Mouse (Mus musculus): ENCODE data around the gene Nfatc2.

Nfatc2 gene

DNA sequence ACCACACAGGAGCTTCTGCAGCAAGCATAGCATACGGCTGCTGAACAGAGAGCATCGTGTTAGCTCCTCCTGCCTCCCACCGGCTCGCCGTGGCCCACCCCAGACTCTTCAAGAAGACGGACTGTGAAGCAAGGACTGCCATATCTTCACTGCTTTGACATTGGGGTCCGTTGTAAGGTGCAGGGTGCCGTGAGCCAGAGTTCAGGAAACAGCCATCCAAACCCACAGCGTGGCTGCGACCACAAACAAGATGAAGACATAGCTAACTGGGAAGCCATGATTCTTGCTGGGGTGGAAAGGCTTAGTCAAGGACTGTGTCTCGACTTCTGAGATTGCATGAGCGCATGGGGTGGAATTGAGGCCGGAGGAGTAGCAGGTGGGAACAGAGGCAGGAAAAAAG is 111.5 kb downstream of the Nfatc2 start:
- DNase-seq (ENCODE audit: low spot score in 2 of 2), result no peak

DNA sequence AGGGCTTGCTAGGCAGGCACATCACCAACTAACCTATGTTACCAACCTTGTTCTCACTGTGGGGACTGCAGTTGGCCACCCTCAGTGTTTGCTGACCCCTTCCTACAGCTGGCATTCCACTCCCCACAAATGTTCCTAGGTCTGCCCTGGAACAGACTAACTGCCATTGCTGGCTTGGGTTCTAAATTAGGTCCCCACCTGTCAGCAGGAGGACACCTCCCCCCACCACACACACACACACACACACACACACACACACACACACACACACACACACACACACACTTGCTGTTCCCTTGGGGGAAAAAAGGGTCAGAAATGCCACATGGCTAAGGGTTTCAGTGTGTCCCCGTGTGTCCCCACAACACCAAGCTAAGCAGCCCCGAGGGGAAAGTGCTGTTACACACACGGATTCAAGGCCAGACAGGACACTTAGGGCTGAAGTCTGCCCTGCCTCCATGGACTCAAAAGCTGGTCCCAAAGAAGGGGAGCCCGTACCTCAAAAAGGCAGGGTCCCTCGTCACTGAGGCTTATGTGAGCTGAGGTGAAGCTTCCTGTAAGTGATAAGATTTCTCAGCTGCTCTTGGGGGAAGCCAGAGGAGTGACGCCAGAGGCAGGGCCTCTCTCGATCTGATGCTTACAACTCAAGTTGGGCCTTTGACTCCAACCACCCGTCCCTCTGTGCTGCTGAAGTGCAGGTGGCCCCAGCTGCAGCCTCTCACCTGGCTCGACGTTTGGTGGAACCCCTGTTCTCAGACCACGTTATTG is 113.1 kb downstream of the Nfatc2 start:
- no peak for DNase-seq (ENCODE audit: low spot score in 2 of 2)

DNA sequence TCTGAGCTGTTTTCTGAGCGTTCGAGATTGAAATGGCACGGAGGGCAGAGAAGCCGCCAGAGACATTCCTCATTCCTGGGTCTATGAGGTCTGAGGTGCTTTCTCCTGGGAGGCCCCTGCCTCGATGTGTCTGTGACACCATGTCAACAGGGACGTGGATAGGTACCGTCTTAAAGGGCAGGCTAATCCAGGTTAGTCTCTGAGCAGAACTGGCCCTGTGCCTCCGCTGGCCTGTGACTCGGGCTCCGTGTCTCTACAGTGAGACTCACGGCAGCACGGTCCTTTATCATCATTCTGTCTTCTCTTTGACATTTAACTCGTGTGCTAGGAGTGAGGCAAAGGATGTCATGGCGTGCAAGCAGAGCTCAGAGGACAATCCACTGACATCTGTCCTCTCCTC is 120.3 kb downstream of the Nfatc2 start:
- no peak for DNase-seq (ENCODE audit: low spot score in 2 of 2)

GRCm38 (mm10) chr2:168480692-168481091 is 120.8 kb downstream of the Nfatc2 start:
- no peak for DNase-seq (ENCODE audit: low spot score in 2 of 2)

- peak; percentile 69 to 79 for DNase-seq (ENCODE audit: low spot score in 2 of 2)
Measured at GRCm38 (mm10) chr2:168479930-168480329, 121.5 kb downstream of the Nfatc2 start.

- DNase-seq (ENCODE audit: low spot score in 2 of 2), result no peak
Measured at GRCm38 (mm10) chr2:168478431-168478830, 123.0 kb downstream of the Nfatc2 start.

GRCm38 (mm10) chr2:168473496-168473895 is 128.0 kb downstream of the Nfatc2 start:
- no peak for DNase-seq (ENCODE audit: low spot score in 2 of 2)

DNA sequence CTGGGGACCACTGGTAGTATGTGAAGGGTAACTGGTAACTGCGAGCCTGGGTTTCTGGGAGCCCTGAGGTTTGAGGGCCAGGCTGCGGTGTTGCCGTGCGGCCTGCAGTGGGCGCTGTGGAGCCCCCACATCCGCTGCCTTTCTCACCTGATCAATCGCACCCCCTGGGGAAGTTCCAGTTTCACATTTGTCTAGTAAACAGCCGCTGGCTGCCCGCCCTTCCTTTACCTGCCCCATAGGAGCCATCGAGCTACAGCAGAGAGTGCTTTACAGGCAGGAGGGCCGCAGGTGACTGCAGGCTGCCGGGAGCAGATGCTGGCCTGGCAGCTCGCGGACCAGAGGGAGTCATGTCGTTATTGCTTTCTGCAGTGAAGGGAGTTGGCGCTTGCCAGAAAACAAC is 128.6 kb downstream of the Nfatc2 start:
- DNase-seq (ENCODE audit: low spot score in 2 of 2), result no peak

DNA sequence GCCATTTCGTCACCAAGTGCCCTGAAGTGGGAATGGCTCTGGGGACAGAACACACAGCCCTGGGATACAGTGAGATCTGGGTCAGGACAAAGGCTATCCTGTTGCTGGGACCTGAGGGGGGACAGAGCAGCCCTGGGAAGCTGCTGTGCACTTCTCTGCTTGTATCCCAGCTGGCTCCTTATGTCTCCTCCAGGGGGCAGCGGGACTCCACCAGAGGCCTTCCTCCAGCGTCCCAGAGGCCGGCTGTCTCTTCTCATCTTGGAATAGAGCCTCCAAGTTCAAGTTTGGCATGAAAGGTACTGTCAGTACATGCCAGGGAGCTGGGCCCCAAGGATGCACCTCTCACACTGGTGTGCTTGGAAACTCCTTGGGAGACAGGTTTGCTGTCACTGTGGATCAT is 132.4 kb downstream of the Nfatc2 start:
- peak; percentile 48 to 53 for DNase-seq (ENCODE audit: low spot score in 2 of 2)

GRCm38 (mm10) chr2:168467166-168467565 is 134.3 kb downstream of the Nfatc2 start:
- no peak for DNase-seq (ENCODE audit: low spot score in 2 of 2)

DNA sequence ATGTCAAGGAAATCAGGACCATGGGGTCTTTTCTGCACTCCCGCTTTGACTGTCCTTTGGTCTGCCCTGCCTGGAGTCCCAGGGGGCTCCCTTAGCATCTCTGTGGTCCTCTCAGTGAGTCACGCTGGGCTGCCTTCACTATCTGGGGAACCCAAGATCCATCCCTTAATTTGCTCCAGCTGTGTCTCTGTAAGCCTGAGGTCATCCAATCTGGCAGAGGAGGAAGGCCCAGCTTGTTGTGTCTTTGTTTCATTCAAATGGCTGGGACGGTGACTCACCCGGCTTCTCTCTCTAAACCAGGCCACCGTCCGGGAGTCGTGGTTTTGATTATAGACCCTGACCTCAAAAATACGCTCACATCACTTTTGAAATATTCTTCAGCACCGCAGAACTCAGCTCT is 135.4 kb downstream of the Nfatc2 start:
- DNase-seq (ENCODE audit: low spot score in 2 of 2), result no peak

GRCm38 (mm10) chr2:168465646-168466045 is 135.8 kb downstream of the Nfatc2 start:
- DNase-seq (ENCODE audit: low spot score in 2 of 2), result no peak

- DNase-seq (ENCODE audit: low spot score in 2 of 2), result no peak
Measured at GRCm38 (mm10) chr2:168461865-168462264, 139.6 kb downstream of the Nfatc2 start.

GRCm38 (mm10) chr2:168459627-168460026 is 141.8 kb downstream of the Nfatc2 start:
- no peak for DNase-seq (ENCODE audit: low spot score in 2 of 2)

DNA sequence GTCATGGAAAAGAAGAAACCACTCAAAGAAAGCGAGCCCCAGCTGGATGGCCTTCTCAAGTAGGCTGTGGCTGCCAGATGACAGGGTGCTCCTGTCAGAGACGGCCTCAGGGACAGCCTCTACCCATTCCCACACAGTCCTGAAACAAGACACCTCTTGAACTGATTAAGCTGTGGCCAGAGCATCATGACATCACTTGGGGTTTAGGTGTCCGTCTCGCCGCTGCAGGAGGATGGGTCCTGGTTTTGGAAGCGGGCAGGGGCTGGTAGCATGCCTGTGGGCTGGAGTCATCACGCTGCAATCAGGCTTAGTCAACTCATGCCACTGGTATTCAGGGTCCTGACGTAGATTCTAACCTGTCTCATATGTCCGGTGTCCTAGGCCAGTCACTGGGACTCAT is 142.9 kb downstream of the Nfatc2 start:
- no peak for DNase-seq (ENCODE audit: low spot score in 2 of 2)

DNA sequence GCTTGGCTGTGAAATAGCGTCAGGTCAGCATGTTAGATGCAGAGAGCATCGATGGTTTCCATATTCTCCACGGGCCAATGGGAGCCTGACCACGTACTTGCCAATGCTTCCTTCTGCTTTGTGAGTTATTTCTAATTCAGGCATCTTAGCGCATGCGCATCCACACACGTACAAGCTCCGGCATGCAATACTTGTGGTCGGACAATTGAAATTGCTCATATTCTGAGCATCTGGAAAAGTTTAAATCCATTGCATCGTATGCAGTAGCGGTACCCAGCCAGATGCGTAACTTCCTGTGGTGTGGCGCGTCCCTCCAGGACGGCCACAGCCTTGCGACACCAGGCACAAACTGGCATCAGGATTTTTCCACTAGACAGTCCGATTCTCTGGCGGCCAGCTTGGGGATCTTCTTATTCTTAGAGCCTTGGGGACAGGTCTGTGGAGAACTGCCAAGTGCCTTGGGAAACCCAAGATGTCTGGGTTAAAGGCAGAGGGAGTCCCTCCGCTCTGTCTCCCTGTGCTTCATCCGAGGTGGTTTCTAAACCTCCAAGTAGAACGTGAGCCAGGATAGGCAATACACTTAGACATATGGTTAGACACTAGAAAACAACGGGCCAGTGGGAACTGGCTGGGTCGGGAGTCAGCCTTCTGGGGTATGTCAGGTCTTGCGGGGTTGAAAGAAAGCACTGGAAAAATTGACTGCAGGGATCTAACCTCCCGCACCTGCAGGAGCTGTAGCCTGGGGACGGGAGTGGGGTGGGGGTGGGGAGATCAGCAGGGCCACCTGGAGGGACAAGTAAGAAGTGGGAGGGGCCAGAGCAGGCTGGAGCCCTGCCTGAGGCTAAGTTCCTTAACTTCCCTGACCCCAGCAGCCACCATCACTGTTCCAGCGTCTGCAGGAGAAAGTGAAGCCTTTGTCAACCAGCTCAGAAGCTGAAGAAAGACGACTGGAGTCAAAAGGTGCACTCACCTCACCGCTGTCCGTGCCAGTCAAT is 149.4 kb downstream of the Nfatc2 start:
- no peak for DNase-seq (ENCODE audit: low spot score in 2 of 2)

- DNase-seq (ENCODE audit: low spot score in 2 of 2), result no peak
Measured at GRCm38 (mm10) chr2:168450977-168451376, 150.5 kb downstream of the Nfatc2 start.

- DNase-seq (ENCODE audit: low spot score in 2 of 2), result no peak
Measured at GRCm38 (mm10) chr2:168448054-168448453, 153.4 kb downstream of the Nfatc2 start.

- no peak for DNase-seq (ENCODE audit: low spot score in 2 of 2)
Measured at GRCm38 (mm10) chr2:168447601-168448000, 153.9 kb downstream of the Nfatc2 start.

DNA sequence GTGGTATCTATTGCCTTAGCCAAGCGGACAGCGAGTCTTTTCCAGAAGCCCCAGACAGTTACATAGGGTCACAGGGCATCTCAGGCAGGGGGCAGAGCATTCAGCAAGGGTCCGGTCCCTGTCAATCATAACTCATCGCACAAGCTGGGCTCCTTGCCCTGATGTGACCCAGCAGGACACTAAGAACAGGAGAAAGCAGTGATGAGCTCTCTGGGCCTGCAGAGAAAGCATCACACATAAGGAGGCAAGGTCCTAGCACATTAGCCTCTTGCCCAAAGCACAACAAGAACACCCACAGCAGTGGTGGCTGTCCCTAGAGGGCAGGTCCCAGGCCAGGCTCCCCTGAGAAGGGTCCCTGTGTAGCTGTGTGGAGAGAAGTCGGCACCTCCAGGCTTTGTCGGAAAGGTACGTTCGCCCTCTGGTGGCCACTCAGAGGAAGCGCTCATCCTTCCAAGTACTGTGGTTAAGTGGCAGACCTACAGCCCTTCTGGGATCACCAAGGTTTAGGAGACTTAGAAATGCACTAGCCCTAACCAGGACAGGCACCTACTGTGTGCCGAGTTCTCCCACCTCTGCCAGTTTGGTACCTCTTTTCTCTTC is 156.1 kb downstream of the Nfatc2 start:
- DNase-seq (ENCODE audit: low spot score in 2 of 2), result peak in 1 of 2 experiments; percentile 32

DNA sequence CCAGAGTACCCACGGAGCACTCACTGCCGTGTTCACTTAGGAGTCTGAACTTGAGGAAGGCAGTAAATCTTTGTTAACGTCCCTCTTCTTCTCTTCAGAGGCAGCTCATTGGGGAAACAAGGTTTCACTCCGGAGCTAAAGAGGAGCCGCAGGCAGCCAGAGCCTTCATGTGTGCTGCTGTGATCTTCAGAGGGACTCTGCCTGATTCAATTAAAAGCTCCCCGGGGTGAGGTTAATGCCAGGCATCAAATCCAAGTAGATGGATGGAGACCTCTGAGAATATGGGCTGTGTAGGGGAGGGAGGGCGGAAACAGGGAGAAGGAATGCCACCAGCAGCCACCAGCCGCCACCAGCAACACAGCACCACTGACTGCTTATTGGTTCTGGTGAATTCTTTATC is 157.3 kb downstream of the Nfatc2 start:
- DNase-seq (ENCODE audit: low spot score in 2 of 2), result no peak

- DNase-seq (ENCODE audit: low spot score in 2 of 2), result no peak
Measured at GRCm38 (mm10) chr2:168441494-168441893, 160.0 kb downstream of the Nfatc2 start.
